Mouse (Mus musculus) limb, embryonic 14.5 days (tissue): ENCODE data around the gene Jade1. TPM values are rescaled to one million over a fixed set of nuclear protein-coding genes. Genes with fewer than 3 reads are reported as not detected.

Experiments
- ATAC-seq: fragments of 200-750 bp; cut with Nextera tagmentation; 2 replicates; pipeline ENCODE4 v1.8.0; 2017; ENCODE audit warnings: low read depth, moderate number of reproducible peaks, moderate TSS enrichment; ENCODE audit not compliant: low FRiP score
- DNase-seq: peaks from one replicate; pipeline ENCODE4 v3.0.0-alpha.2; 2015; ENCODE audit warnings: low spot score
- H3K27ac ChIP-seq: fragments of 300-500 bp; sonication (generic); replicated peaks from 2 replicates; pipeline ENCODE4 v1.5.1; 2014; ENCODE audit warnings: low read depth, mild to moderate bottlenecking, low read length, moderate library complexity, mixed read lengths
- H3K27me3 ChIP-seq: fragments of 300-500 bp; sonication (generic); 2 replicates; pipeline ENCODE4 v1.6.1; 2014; ENCODE audit warnings: low read length, mixed read lengths; ENCODE audit not compliant: control insufficient read depth, insufficient read depth
- H3K36me3 ChIP-seq: fragments of 300-500 bp; sonication (generic); 2 replicates; pipeline ENCODE4 v1.6.1; 2014; ENCODE audit warnings: mild to moderate bottlenecking, low read length, moderate library complexity, mixed read lengths; ENCODE audit not compliant: control insufficient read depth, insufficient read depth
- H3K4me1 ChIP-seq: fragments of 300-500 bp; sonication (generic); 2 replicates; pipeline ENCODE4 v1.6.1; 2014; ENCODE audit warnings: antibody characterized with exemption, low read length, mixed read lengths; ENCODE audit not compliant: control insufficient read depth, insufficient read depth
- H3K4me2 ChIP-seq: fragments of 300-500 bp; sonication (generic); replicated peaks from 2 replicates; pipeline ENCODE4 v1.6.1; 2014; ENCODE audit warnings: low read depth, mild to moderate bottlenecking, low read length, moderate library complexity; ENCODE audit not compliant: severe bottlenecking
- H3K4me3 ChIP-seq: fragments of 300-500 bp; sonication (generic); replicated peaks from 2 replicates; pipeline ENCODE4 v1.5.1; 2014; ENCODE audit warnings: low read length
- H3K9ac ChIP-seq: fragments of 300-500 bp; sonication (generic); 2 replicates; pipeline ENCODE4 v1.6.1; 2014; ENCODE audit warnings: mild to moderate bottlenecking, low read depth, low read length, moderate library complexity; ENCODE audit not compliant: severe bottlenecking
- H3K9me3 ChIP-seq: fragments of 300-500 bp; sonication (generic); 2 replicates; pipeline ENCODE4 v1.6.1; 2016; ENCODE audit warnings: low read length; ENCODE audit not compliant: control insufficient read depth
- POLR2A ChIP-seq: fragments of 200-500 bp; IDR thresholded peaks from 2 replicates; pipeline ENCODE4 v1.8.0; 2012; ENCODE audit warnings: inconsistent platforms, mild to moderate bottlenecking, moderate library complexity, borderline replicate concordance; ENCODE audit not compliant: insufficient read depth, insufficient read length; ENCODE audit errors: extremely low read depth
- WGBS: fragments of 180-500 bp; shearing (Covaris S2); extraction: QIAGEN DNeasy Blood & Tissue Kit; methylation state at CpG from one replicate; pipeline ENCODE4 v1.1.7; 2014; 5-methylcytosine and 5-hydroxymethylcytosine counted together
- polyA plus RNA-seq, 2 experiments: library from polyadenylated mRNA; depleted of rRNA in 1 of 2; stranded (reverse) in 1 of 2; unstranded in 1 of 2; fragments of >200 nt; fragmentation: Nextera tagmentation in 1 of 2; extraction: Ambion mirVana in 1 of 2; gene quantifications; 2 replicates each; pipeline versions ENCODE4 v1.2.1 to v1.2.3; 2012 to 2014

Jade1 gene
- polyA plus RNA-seq, 2 experiments: 8.8 to 12.8 TPM

GRCm38 (mm10) chr3:41599806-41600589 is 44.5 kb downstream of the Jade1 start:
- ATAC-seq (no peak), DNase-seq (no peak)

GRCm38 (mm10) chr3:41601226-41602020 is 45.9 kb downstream of the Jade1 start:
- H3K4me1 ChIP-seq: peaks cover 8% of the 10 kb centered on the region
- WGBS: 84% methylated on average over 9 of the region's 9 CpGs
- no peak for TF ChIP-seq POLR2A
- ATAC-seq (no peak), DNase-seq (no peak)
- no peak overlapping the region for H3K4me2 ChIP-seq
- H3K27me3 ChIP-seq: no peaks in the 10 kb centered on the region
- H3K27ac ChIP-seq: no peak overlapping the region
- no peak overlapping the region for H3K9ac ChIP-seq
- no peak overlapping the region for H3K4me3 ChIP-seq
- H3K9me3 ChIP-seq: no peaks in the 10 kb centered on the region
- peaks cover 22% of the 10 kb centered on the region for H3K36me3 ChIP-seq

More at GRCm38 (mm10) chr3:41599806-41600589, 44.5 kb downstream of the Jade1 start:
- H3K4me1 ChIP-seq: peaks cover 8% of the 10 kb centered on the region
- peaks cover 15% of the 10 kb centered on the region for H3K36me3 ChIP-seq
- no peaks in the 10 kb centered on the region for H3K9me3 ChIP-seq
- WGBS: 89% methylated on average over 14 of the region's 14 CpGs
- H3K9ac ChIP-seq: no peak overlapping the region
- TF ChIP-seq POLR2A: no peak
- H3K4me3 ChIP-seq: no peak overlapping the region
- H3K27ac ChIP-seq: no peak overlapping the region
- no peaks in the 10 kb centered on the region for H3K27me3 ChIP-seq
- H3K4me2 ChIP-seq: no peak overlapping the region

GRCm38 (mm10) chr3:41602933-41603332 is 47.4 kb downstream of the Jade1 start:
- Histone ChIP-seq H3K9me3 (no peaks in the 10 kb centered on the region), H3K27me3 (no peaks in the 10 kb centered on the region), H3K4me1 (peaks cover 8% of the 10 kb centered on the region), H3K36me3 (peaks cover 20% of the 10 kb centered on the region), H3K4me2 (no peak overlapping the region), H3K4me3 (no peak overlapping the region), H3K9ac (no peak overlapping the region), H3K27ac (no peak overlapping the region)
- TF ChIP-seq POLR2A: no peak
- ATAC-seq (peak; percentile 55; the same call in 1 of the 2 replicates), DNase-seq (peak; percentile 76)
- WGBS: 28% methylated on average over 10 of the region's 10 CpGs

GRCm38 (mm10) chr3:41603470-41604019 is 48.0 kb downstream of the Jade1 start:
- 43% methylated on average over 5 of the region's 5 CpGs for WGBS
- Histone ChIP-seq H3K4me3 (no peak overlapping the region), H3K27ac (no peak overlapping the region), H3K27me3 (no peaks in the 10 kb centered on the region), H3K36me3 (peaks cover 14% of the 10 kb centered on the region), H3K4me2 (no peak overlapping the region), H3K9me3 (no peaks in the 10 kb centered on the region), H3K9ac (no peak overlapping the region), H3K4me1 (peaks cover 8% of the 10 kb centered on the region)
- ATAC-seq (no peak), DNase-seq (no peak)
- no peak for TF ChIP-seq POLR2A

GRCm38 (mm10) chr3:41604629-41605321 is 49.2 kb downstream of the Jade1 start:
- peaks cover 14% of the 10 kb centered on the region for H3K36me3 ChIP-seq
- no peak overlapping the region for H3K4me3 ChIP-seq
- WGBS: 90% methylated on average over 12 of the region's 12 CpGs
- H3K4me1 ChIP-seq: peaks cover 8% of the 10 kb centered on the region
- no peaks in the 10 kb centered on the region for H3K27me3 ChIP-seq
- DNase-seq: no peak
- no peak overlapping the region for H3K9ac ChIP-seq
- H3K4me2 ChIP-seq: no peak overlapping the region
- ATAC-seq: no peak
- no peaks in the 10 kb centered on the region for H3K9me3 ChIP-seq
- H3K27ac ChIP-seq: no peak overlapping the region
- TF ChIP-seq POLR2A: no peak
